Mouse (Mus musculus): ENCODE results near the gene Sdf2. TPM values are rescaled to one million over a fixed set of nuclear protein-coding genes. Genes with fewer than 3 reads are reported as not detected.
"Not testable (repeated sequence)": the region's sequence is repeated elsewhere in the genome, so short reads cannot be mapped to it uniquely, and the experiment has no call there.

Gene Sdf2
- polyA plus RNA-seq, 1 experiment from 2014 or later: 107 TPM

DNA sequence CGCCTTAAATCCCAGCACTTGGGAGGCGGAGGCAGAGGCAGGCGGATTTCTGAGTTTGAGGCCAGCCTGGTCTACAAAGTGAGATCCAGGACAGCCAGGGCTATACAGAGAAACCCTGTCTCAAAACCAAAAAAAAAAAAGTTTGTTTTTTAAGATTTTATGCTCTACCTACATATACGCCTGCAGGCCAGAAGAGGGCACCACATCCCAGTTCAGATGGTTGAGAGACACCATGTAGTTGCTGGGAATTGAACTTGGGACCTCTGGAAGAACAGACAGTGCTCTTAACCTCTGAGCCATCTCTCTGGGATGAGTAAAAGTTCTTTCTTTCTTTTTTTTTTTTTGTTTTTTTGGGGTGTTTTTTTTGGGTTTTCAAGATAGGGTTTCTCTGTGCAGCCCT is 30.6 kb downstream of the Sdf2 start:
- H3K36me3 ChIP-seq (ENCODE audit: control insufficient read depth, insufficient read depth, low read length): peaks cover 88% of the 10 kb centered on the region
- not testable (repeated sequence) for H3K9me3 ChIP-seq (ENCODE audit: control insufficient read depth, low read length); ATAC-seq (ENCODE audit: low read depth); H3K4me2 ChIP-seq (ENCODE audit: low read depth, low read length); H3K4me1 ChIP-seq (ENCODE audit: control insufficient read depth, insufficient read depth, low read length); H3K27me3 ChIP-seq (ENCODE audit: control insufficient read depth, insufficient read depth, low read length); H3K9ac ChIP-seq (replicated peaks; ENCODE audit: low read depth, low read length); H3K27ac ChIP-seq (ENCODE audit: low read depth, low read length); H3K4me3 ChIP-seq (ENCODE audit: low read depth, low read length)
- WGBS: 100% methylated on average over 4 of the region's 4 CpGs

- WGBS: 89% methylated on average over 7 of the region's 7 CpGs
- Histone ChIP-seq H3K9me3 (ENCODE audit: control insufficient read depth, low read length) (no peaks in the 10 kb centered on the region), H3K9ac (replicated peaks; ENCODE audit: low read depth, low read length) (no peak overlapping the region), H3K27me3 (ENCODE audit: control insufficient read depth, insufficient read depth, low read length) (no peaks in the 10 kb centered on the region), H3K4me2 (ENCODE audit: low read depth, low read length) (no peak overlapping the region), H3K27ac (ENCODE audit: low read depth, low read length) (no peak overlapping the region), H3K4me3 (ENCODE audit: low read depth, low read length) (no peak overlapping the region), H3K36me3 (ENCODE audit: control insufficient read depth, insufficient read depth, low read length) (peaks cover 88% of the 10 kb centered on the region), H3K4me1 (ENCODE audit: control insufficient read depth, insufficient read depth, low read length) (no peaks in the 10 kb centered on the region)
- ATAC-seq (ENCODE audit: low read depth): no peak
These were observed 33.3 kb downstream of the Sdf2 start for GRCm38 (mm10) chr11:78278853-78279252.

DNA sequence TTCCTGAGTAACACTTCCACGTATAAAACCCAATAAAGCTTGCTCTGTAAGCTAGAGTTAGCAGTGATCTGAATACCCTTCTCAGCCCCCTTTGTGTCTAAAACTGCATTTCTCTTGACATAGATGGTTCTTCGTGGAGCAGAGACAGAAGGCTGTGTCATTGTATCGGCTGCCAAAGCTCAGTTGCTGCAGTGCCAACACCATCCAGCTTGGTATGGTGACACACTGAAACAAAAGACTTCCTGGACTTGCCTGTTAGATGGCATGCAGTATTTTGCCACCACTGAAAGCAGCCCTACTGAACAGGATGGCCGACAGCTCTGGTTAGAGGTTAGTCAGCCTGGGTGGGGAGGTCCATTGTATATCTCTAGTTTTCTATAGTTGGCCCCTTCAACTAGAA is 34.0 kb downstream of the Sdf2 start:
- Histone ChIP-seq H3K36me3 (ENCODE audit: control insufficient read depth, insufficient read depth, low read length) (peaks cover 90% of the 10 kb centered on the region), H3K27me3 (ENCODE audit: control insufficient read depth, insufficient read depth, low read length) (no peaks in the 10 kb centered on the region), H3K9ac (replicated peaks; ENCODE audit: low read depth, low read length) (no peak overlapping the region), H3K9me3 (ENCODE audit: control insufficient read depth, low read length) (no peaks in the 10 kb centered on the region), H3K4me1 (ENCODE audit: control insufficient read depth, insufficient read depth, low read length) (no peaks in the 10 kb centered on the region), H3K27ac (ENCODE audit: low read depth, low read length) (no peak overlapping the region), H3K4me2 (ENCODE audit: low read depth, low read length) (no peak overlapping the region), H3K4me3 (ENCODE audit: low read depth, low read length) (no peak overlapping the region)
- WGBS: 91% methylated on average over 4 of the region's 4 CpGs
- no peak for ATAC-seq (ENCODE audit: low read depth)

DNA sequence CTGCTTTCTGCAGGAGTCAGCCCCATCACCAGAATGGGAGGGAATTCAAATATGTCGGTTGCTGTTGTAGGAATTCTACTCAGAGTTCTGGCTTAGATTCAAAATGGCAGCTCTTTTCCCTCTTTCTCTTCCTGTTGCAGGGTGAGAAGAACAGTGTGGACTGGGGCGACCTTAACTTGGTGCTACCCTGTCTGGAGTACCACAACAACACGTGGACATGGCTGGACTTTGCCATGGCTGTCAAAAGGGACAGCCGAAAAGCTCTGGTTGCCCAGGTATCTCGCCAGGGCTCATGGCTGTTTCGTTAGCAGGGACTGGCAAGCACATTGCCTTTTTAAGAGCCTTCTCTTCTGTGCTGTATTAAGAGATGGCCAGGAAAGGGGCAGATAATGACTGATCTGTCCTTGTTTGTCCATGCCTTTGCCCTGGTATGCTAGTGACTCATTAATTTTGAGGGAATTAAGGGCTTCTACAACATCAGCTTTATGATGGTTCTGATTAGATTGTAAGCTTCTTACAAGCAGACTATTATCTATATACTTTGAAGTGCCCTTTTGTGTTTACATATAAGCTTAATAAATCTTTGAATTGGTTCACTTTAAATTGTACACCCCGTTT is 43.7 kb downstream of the Sdf2 start:
- H3K4me3 ChIP-seq (ENCODE audit: low read depth, low read length): no peak overlapping the region
- WGBS: 93% methylated on average over 7 of the region's 7 CpGs
- peaks cover 62% of the 10 kb centered on the region for H3K36me3 ChIP-seq (ENCODE audit: control insufficient read depth, insufficient read depth, low read length)
- H3K9me3 ChIP-seq (ENCODE audit: control insufficient read depth, low read length): no peaks in the 10 kb centered on the region
- H3K4me1 ChIP-seq (ENCODE audit: control insufficient read depth, insufficient read depth, low read length): no peaks in the 10 kb centered on the region
- H3K4me2 ChIP-seq (ENCODE audit: low read depth, low read length): no peak overlapping the region
- H3K9ac ChIP-seq (replicated peaks; ENCODE audit: low read depth, low read length): no peak overlapping the region
- no peak overlapping the region for H3K27ac ChIP-seq (ENCODE audit: low read depth, low read length)
- no peak for ATAC-seq (ENCODE audit: low read depth)
- H3K27me3 ChIP-seq (ENCODE audit: control insufficient read depth, insufficient read depth, low read length): no peaks in the 10 kb centered on the region

- H3K36me3 ChIP-seq (ENCODE audit: control insufficient read depth, insufficient read depth, low read length): peaks cover 48% of the 10 kb centered on the region
- WGBS: 90% methylated on average over 4 of the region's 4 CpGs
These were observed 45.1 kb downstream of the Sdf2 start, which contains the start of gene BC030499 for GRCm38 (mm10) chr11:78290654-78291053. BC030499 (plus strand) TSS chr11:78290841.

GRCm38 (mm10) chr11:78294585-78294984 is 49.0 kb downstream of the Sdf2 start:
- Histone ChIP-seq H3K4me1 (ENCODE audit: control insufficient read depth, insufficient read depth, low read length) (no peaks in the 10 kb centered on the region), H3K36me3 (ENCODE audit: control insufficient read depth, insufficient read depth, low read length) (peaks cover 14% of the 10 kb centered on the region), H3K27ac (ENCODE audit: low read depth, low read length) (no peak overlapping the region), H3K9me3 (ENCODE audit: control insufficient read depth, low read length) (no peaks in the 10 kb centered on the region), H3K9ac (replicated peaks; ENCODE audit: low read depth, low read length) (no peak overlapping the region), H3K4me3 (ENCODE audit: low read depth, low read length) (no peak overlapping the region), H3K4me2 (ENCODE audit: low read depth, low read length) (no peak overlapping the region), H3K27me3 (ENCODE audit: control insufficient read depth, insufficient read depth, low read length) (no peaks in the 10 kb centered on the region)
- 93% methylated on average over 6 of the region's 6 CpGs for WGBS
- no peak for ATAC-seq (ENCODE audit: low read depth)

More at GRCm38 (mm10) chr11:78290654-78291053, 45.1 kb downstream of the Sdf2 start, which contains the start of gene BC030499:
- no peak within 1 kb of the TSS for H3K27ac ChIP-seq (ENCODE audit: low read depth, low read length)
- ATAC-seq (ENCODE audit: low read depth): no peak
- H3K9ac ChIP-seq (replicated peaks; ENCODE audit: low read depth, low read length): no peak within 1 kb of the TSS
- no peak within 1 kb of the TSS for H3K4me2 ChIP-seq (ENCODE audit: low read depth, low read length)
- no peaks in the 10 kb centered on the region for H3K27me3 ChIP-seq (ENCODE audit: control insufficient read depth, insufficient read depth, low read length)
- no peak within 1 kb of the TSS for H3K4me3 ChIP-seq (ENCODE audit: low read depth, low read length)
- H3K9me3 ChIP-seq (ENCODE audit: control insufficient read depth, low read length): no peaks in the 10 kb centered on the region
- H3K4me1 ChIP-seq (ENCODE audit: control insufficient read depth, insufficient read depth, low read length): no peaks in the 10 kb centered on the region

DNA sequence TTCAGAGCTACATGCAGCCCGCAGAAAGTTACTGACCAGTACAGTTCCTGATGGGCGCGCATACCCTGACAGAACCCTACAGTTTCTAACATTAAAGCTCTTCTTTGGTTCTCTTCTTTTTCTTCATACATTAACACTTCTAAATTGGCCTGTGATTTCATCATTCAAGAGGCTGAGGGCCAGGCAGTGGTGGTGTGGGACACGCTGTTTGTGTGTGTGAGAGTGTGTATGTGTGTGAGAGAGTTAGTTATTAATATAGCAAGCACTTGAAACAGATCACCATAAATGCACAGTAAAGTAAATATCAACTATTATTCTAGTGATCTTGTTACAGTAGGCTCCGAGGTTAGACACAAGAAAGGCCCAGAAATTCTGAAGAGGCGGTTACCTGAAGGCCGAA is 55.4 kb downstream of the Sdf2 start:
- peak overlapping the region; percentile 37 for H3K9ac ChIP-seq (replicated peaks; ENCODE audit: low read depth, low read length)
- no peaks in the 10 kb centered on the region for H3K36me3 ChIP-seq (ENCODE audit: control insufficient read depth, insufficient read depth, low read length)
- no peak overlapping the region for H3K27ac ChIP-seq (ENCODE audit: low read depth, low read length)
- H3K9me3 ChIP-seq (ENCODE audit: control insufficient read depth, low read length): no peaks in the 10 kb centered on the region
- WGBS: 72% methylated on average over 7 of the region's 7 CpGs
- H3K4me1 ChIP-seq (ENCODE audit: control insufficient read depth, insufficient read depth, low read length): peaks cover 7% of the 10 kb centered on the region; the same call in 1 of the 2 replicates
- H3K27me3 ChIP-seq (ENCODE audit: control insufficient read depth, insufficient read depth, low read length): no peaks in the 10 kb centered on the region
- peak overlapping the region; percentile 47 for H3K4me3 ChIP-seq (ENCODE audit: low read depth, low read length)
- H3K4me2 ChIP-seq (ENCODE audit: low read depth, low read length): peak overlapping the region; percentile 97
- peak; percentile 31; the same call in 1 of the 2 replicates for ATAC-seq (ENCODE audit: low read depth)

DNA sequence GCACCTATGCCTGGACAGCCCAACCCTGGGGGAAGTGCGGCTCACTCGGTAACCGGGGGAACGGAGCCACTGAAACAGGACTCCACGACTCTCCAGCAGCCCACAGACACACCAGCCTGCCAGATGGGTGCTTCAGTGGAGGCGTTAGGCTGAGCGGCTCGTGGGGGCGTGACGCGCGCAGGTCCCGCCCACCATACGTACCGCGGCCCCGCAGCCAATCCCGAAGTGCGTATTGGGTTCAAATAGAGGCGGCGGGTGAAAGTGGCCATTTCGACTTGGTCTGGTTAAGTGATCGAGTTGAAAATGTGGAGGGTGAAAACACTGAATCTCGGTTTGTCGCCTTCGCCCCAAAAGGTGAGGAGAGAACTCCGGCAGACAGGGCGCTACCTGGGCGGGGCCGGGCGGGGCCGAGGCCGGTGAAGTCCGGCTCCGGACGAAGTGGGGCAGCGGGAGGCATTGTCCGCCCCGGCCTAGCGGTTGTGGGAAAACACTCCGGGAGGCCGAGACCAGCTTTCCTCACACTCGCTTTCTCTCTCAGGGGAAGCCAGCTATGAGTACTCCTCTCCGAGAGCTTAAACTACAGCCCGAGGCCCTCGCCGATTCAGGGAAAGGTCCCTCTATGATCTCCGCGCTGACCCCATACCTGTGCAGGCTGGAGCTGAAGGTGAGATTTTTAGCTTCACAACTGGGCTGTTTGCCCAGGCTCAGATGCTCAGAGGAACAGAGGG is 56.0 kb downstream of the Sdf2 start, which contains the start of gene Spag5:
TSS of gene Spag5 (plus strand) at position 173 of the 728 bp plus-strand sequence.
- H3K4me1 ChIP-seq (ENCODE audit: control insufficient read depth, insufficient read depth, low read length): peaks cover 7% of the 10 kb centered on the region; the same call in 1 of the 2 replicates
- no peaks in the 10 kb centered on the region for H3K36me3 ChIP-seq (ENCODE audit: control insufficient read depth, insufficient read depth, low read length)
- H3K27ac ChIP-seq (ENCODE audit: low read depth, low read length): no peak within 1 kb of the TSS
- H3K9me3 ChIP-seq (ENCODE audit: control insufficient read depth, low read length): no peaks in the 10 kb centered on the region
- H3K27me3 ChIP-seq (ENCODE audit: control insufficient read depth, insufficient read depth, low read length): no peaks in the 10 kb centered on the region
- ATAC-seq (ENCODE audit: low read depth): peak; percentile 100
- H3K9ac ChIP-seq (replicated peaks; ENCODE audit: low read depth, low read length): peak within 1 kb of the TSS; percentile 37
- H3K4me2 ChIP-seq (ENCODE audit: low read depth, low read length): peak within 1 kb of the TSS; percentile 97
- under 1% methylated on average over 49 of the region's 49 CpGs for WGBS
- H3K4me3 ChIP-seq (ENCODE audit: low read depth, low read length): peak within 1 kb of the TSS; percentile 47
